Mouse (Mus musculus) embryonic fibroblast, embryonic 13.5 days (primary cell): ENCODE measurements at regions not wholly inside any gene's neighbourhood (a gene's known extent, or its start where the extent isn't known, plus 50 kb on each side); places are given as distances from the start of the nearest gene placed in this dataset.

Source experiments
- CTCF ChIP-seq: IDR thresholded peaks from 2 replicates; pipeline ENCODE4 v1.5.1; 2011; ENCODE audit warnings: mild to moderate bottlenecking, control low read depth, low read length, moderate library complexity, borderline replicate concordance; ENCODE audit not compliant: insufficient read depth
- POLR2A ChIP-seq: IDR thresholded peaks from 2 replicates; pipeline ENCODE4 v1.6.1; 2011; ENCODE audit warnings: low read depth, mild to moderate bottlenecking, control low read depth, low read length, moderate library complexity

DNA sequence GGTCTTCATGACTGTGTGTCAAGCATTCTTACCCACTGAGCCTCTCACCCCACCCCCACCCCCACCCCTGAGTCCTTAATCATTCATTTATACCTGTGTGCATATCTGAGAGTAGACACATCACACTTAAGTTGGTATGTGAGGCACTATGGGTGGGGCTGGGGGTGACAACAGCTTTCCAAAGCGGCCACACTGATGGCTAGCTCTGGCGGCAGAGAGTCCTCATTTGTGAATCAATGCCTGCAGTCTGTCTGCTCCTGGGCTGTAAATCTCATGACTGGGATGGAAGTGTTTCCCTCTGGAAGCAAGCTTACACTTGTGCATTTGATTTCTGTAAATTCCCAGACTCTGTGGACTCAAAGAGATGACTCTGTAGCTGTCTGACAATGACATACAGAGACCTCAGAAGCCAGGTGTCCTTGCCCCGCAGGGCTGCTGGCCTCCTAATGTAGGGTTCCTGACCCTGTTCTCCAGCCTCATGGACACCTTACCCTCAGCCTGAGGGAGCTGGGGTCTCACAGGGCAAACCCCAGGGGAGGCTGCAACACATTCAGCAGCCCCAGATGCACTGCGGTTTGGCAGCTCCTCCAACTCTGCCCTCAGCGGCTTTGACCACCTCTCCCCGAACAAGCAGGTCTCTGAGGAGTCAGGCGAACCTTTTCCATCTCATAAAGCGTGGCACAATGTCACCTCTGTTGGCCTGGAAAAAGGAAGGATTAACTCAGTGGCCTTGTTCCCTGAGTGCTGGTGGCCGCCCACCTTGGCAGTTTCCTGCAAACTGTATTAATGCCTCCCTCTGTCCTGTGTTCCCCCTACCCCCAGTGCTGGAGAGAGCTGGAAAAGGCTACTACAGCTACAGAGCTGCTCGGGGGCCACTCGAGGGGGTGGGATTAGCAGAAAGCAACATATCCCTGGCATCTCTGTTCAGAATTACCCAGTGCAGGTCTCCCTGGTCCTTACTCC, 439.4 kb downstream of the Rps24 start:
- TF ChIP-seq POLR2A (no peak), CTCF (no peak)
